Mouse (Mus musculus) small intestine, adult 2 months (tissue): Measurements from ENCODE around the gene Klf7. TPM values are rescaled to one million over a fixed set of nuclear protein-coding genes. Genes with fewer than 3 reads are reported as not detected.

Experiments
- H3K27ac ChIP-seq: fragments of 200-500 bp; 2 replicates; pipeline ENCODE4 v1.5.1; 2012; ENCODE audit warnings: low read depth, low read length, control low read depth, inconsistent platforms; ENCODE audit not compliant: insufficient read depth
- H3K27me3 ChIP-seq: fragments of 200-500 bp; 2 replicates; pipeline ENCODE4 v1.6.1; 2012; ENCODE audit warnings: mild to moderate bottlenecking, moderate library complexity, low read length, inconsistent platforms; ENCODE audit not compliant: control insufficient read depth, insufficient read depth
- H3K36me3 ChIP-seq: fragments of 200-500 bp; 2 replicates; pipeline ENCODE4 v1.6.1; 2012; ENCODE audit warnings: mild to moderate bottlenecking, low read length, control low read depth, inconsistent platforms; ENCODE audit not compliant: control insufficient read depth, insufficient read depth
- H3K4me1 ChIP-seq: fragments of 200-500 bp; 2 replicates; pipeline ENCODE4 v1.6.1; 2012; ENCODE audit warnings: low read length, inconsistent platforms, mixed read lengths; ENCODE audit not compliant: control insufficient read depth, insufficient read depth, insufficient read length
- H3K4me3 ChIP-seq: fragments of 200-500 bp; 2 replicates; pipeline ENCODE4 v1.5.1; 2012; ENCODE audit warnings: low read depth, mild to moderate bottlenecking, control low read depth, inconsistent platforms, low read length, moderate library complexity
- CTCF ChIP-seq: fragments of 200-500 bp; IDR thresholded peaks from 2 replicates; pipeline ENCODE4 v1.5.1; 2012; ENCODE audit warnings: low read depth, mild to moderate bottlenecking, control low read depth, inconsistent platforms, low read length, moderate library complexity, mixed read lengths; ENCODE audit not compliant: insufficient replicate concordance, insufficient read length; ENCODE audit errors: extremely low read depth
- POLR2A ChIP-seq: fragments of 200-500 bp; IDR thresholded peaks from 2 replicates; pipeline ENCODE4 v1.6.1; 2012; ENCODE audit warnings: low read depth, mild to moderate bottlenecking, control low read depth, inconsistent platforms, low read length, moderate library complexity
- WGBS: fragments of 180-500 bp; shearing (Covaris S2); methylation state at CpG from one replicate; pipeline ENCODE4 v1.1.7; 2018; 5-methylcytosine and 5-hydroxymethylcytosine counted together
- polyA plus RNA-seq: library from polyadenylated mRNA; depleted of rRNA; stranded (reverse); fragments of >200 nt; gene quantifications from 2 replicates; pipeline ENCODE4 v1.2.3, GENCODE M21; 2012

Klf7 gene
- polyA plus RNA-seq, 1 experiment: 4.1 TPM

DNA sequence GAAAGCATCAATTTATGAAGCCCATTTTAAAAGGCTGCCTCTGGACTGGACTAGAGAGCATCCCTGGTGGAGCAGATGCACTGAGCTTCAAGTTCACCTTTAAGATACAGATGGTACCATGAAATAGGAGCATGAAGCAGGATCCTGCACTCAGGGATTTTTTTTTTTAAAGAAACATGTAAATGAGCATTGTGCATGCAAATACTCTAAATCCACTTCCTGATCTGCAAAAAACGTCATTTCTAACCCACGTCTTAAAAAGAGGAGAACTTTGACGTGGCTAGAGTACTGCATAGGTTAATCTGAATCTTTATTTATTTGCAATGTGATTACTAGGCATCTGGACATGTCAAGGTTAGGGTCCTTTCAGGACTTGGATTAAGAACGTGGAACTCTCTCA, 73.5 kb downstream of the Klf7 start:
- peaks cover 3% of the 10 kb centered on the region; the same call in 1 of the 2 replicates for H3K4me1 ChIP-seq
- H3K27ac ChIP-seq: no peak overlapping the region
- H3K36me3 ChIP-seq: no peaks in the 10 kb centered on the region
- TF ChIP-seq POLR2A: no peak
- no peak for TF ChIP-seq CTCF
- H3K27me3 ChIP-seq: no peaks in the 10 kb centered on the region
- WGBS: 80% methylated on average over 4 of the region's 4 CpGs
- no peak overlapping the region for H3K4me3 ChIP-seq

DNA sequence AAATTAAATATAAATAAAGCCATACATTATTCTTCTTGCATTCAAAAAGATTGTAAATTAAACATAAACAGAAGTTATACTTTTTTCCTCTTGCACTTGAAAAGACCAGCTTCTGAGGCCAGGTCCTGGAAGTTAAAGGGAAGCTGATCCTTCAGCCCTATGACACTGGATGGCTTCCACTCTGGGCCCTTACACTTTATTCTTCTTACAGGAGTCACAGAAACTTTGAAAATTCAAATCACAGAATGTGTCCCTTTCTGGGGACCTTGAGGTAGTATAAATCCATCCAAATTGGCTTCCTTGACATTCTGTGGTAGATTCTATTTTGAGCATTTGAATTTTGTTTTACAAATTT, 75.3 kb downstream of the Klf7 start:
- H3K4me3 ChIP-seq: no peak overlapping the region
- H3K27ac ChIP-seq: no peak overlapping the region
- peaks cover 3% of the 10 kb centered on the region; the same call in 1 of the 2 replicates for H3K36me3 ChIP-seq
- H3K27me3 ChIP-seq: no peaks in the 10 kb centered on the region
- no peaks in the 10 kb centered on the region; the same call in 1 of the 2 replicates for H3K4me1 ChIP-seq
- TF ChIP-seq CTCF: no peak
- no peak for TF ChIP-seq POLR2A

DNA sequence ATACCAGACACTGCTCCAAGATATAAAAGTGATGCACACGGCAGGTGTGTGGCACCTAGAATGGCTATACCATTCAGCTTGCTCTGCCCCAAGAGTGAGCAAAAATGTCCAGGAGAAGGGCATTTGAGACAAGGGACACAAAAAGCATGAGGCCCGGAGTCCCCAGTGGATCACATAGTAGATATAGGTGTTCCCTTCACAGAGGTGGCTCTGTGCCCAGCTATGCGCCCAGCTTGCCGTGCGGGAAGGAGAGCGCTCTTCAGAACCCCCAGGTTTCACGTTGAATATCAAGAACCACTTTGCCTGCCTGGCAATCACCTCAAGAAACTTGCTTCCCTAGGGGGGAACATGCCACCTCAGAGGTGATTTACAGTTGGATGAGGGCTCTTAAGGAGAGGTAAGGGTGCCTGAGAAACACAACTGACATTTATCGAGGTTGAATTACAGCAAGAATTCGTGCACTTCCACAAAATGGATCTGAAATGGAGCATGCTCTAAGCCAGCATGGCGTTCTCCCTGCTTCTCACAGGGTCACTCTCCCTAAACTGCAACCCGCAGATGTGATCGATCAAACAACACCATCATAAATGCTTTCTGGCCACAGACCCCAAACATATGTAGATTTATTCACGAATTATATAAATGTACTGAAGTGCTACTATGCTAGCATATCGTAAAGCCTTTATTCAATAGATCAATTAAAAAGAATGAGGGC, 75.8 kb downstream of the Klf7 start:
- no peaks in the 10 kb centered on the region; the same call in 1 of the 2 replicates for H3K4me1 ChIP-seq
- no peak overlapping the region for H3K27ac ChIP-seq
- TF ChIP-seq POLR2A (no peak), CTCF (no peak)
- no peaks in the 10 kb centered on the region for H3K27me3 ChIP-seq
- H3K36me3 ChIP-seq: peaks cover 5% of the 10 kb centered on the region; the same call in 1 of the 2 replicates
- no peak overlapping the region for H3K4me3 ChIP-seq
- WGBS: 89% methylated on average over 14 of the region's 14 CpGs

DNA sequence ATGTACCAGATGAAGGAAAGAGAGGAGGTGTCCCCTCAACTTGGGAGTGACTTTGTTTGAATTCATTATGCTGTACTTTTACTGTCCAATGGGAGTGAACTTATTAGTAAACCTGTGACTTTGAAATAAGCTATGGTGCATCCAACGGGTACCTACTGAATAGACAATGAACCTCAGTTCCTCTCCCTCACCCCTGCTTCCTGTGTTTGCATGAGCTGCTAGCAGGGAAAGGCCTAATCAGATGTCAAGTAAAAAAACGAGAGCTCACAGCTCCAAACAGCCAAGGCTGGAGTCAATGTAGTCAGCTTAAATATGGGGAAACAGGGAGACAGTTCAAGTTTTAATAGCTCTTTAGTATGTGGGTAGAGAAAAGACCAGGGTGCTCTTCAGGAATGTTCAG, 77.5 kb downstream of the Klf7 start:
- Histone ChIP-seq H3K27ac (no peak overlapping the region), H3K36me3 (peaks cover 15% of the 10 kb centered on the region), H3K4me3 (no peak overlapping the region), H3K4me1 (no peaks in the 10 kb centered on the region; the same call in 1 of the 2 replicates), H3K27me3 (no peaks in the 10 kb centered on the region)
- TF ChIP-seq CTCF (no peak), POLR2A (no peak)
- WGBS: 52% methylated on average over 2 of the region's 2 CpGs

DNA sequence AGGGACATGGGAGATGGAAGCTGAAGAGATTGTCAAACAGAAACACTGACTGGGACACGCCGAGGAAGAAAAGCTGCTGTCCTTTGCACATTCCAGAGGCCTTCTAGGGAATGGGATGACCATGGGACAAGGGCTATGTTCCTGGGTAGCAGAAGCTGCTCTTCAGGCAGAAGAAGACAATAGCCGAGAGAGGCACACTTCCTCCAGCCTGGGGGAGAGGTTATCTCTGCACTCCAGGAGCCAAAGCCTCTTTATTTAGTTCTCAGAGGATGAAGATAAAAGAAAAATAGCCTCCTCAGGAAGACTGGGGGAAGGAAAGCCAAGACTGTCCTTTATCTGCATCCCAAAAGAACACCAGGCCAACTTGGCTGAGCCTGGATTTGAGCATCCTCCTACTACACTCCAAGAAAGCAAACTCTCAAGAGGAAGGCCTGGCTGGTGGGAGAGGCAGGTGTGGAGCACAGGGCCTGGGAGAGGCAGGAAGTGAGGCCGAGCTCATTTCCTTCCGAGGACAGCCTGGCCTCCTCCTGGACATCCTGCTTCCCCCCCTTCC, 81.2 kb downstream of the Klf7 start:
- Histone ChIP-seq H3K4me1 (no peaks in the 10 kb centered on the region; the same call in 1 of the 2 replicates), H3K4me3 (no peak overlapping the region), H3K27me3 (no peaks in the 10 kb centered on the region), H3K36me3 (peaks cover 16% of the 10 kb centered on the region), H3K27ac (no peak overlapping the region)
- TF ChIP-seq CTCF (no peak), POLR2A (no peak)
- WGBS: 66% methylated on average over 5 of the region's 5 CpGs

DNA sequence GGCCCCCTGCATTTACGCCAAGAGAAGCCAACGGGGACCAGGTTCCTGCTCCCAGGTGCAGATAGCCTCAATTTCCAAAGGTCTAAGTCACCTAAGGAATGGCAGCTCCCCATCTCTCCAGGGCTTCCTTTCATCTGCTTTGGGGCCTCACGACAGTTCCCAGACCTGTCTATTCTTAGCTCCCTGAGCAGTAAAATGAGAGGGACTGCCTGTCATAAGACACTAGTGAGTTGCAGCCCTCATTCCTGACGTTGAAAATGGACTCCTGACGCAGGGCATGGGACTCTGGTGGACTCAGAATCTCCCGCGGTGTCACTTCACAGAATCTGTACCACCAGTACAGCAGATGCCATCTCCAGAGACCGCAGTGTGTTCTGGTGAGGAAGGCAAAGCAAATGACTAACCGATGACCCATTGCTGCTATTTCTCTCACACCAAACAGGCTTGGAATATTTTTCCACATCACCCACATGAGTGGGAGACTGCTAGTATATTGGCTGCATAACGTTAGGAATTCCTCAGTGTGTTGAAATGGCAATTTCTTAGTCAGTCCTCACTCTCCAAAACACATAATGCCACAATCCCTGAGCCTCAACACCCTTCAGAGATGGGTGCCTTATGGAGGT, 81.9 kb downstream of the Klf7 start:
- Histone ChIP-seq H3K27me3 (no peaks in the 10 kb centered on the region), H3K4me3 (no peak overlapping the region), H3K4me1 (no peaks in the 10 kb centered on the region; the same call in 1 of the 2 replicates), H3K27ac (no peak overlapping the region), H3K36me3 (peaks cover 19% of the 10 kb centered on the region)
- WGBS: 88% methylated on average over 10 of the region's 10 CpGs
- TF ChIP-seq CTCF: no peak
- no peak for TF ChIP-seq POLR2A

DNA sequence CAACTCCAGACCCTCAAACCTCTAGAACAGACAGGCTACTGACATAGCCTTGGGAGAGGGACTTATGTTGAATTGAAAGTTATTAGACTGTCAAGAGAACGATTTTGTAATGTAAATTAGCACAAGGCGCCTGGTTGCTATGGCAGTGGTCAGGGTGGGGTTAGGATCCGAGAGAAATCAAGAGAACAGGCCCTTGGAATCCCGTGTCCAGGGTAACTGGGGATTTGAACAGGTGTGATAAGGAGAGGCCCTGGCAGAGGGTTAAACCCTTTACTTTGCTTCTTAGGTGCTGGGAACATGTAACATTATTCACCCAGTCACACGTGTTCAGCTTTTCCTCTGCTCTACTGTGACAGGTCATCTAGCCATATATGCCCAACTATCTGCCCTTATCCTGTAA, 83.7 kb downstream of the Klf7 start:
- WGBS: 64% methylated on average over 5 of the region's 5 CpGs
- Histone ChIP-seq H3K27me3 (no peaks in the 10 kb centered on the region), H3K4me1 (no peaks in the 10 kb centered on the region), H3K4me3 (no peak overlapping the region), H3K27ac (no peak overlapping the region), H3K36me3 (peaks cover 24% of the 10 kb centered on the region)
- TF ChIP-seq POLR2A (no peak), CTCF (no peak)
